Mouse (Mus musculus) left cerebral cortex, postnatal 36 days (tissue): ENCODE measurements around the gene Cckbr. TPM values are rescaled to one million over a fixed set of nuclear protein-coding genes. Genes with fewer than 3 reads are reported as not detected.

ENCODE experiments used
- DNase-seq, 2 experiments: peaks; one replicate each; pipeline ENCODE4 v3.0.0; 2021 to 2022; ENCODE audit warnings: low spot score in 2 of 2, mixed read lengths in 1 of 2
- intact Hi-C: fragments of 180-260 bp; cut with DNase I; formaldehyde crosslinking; loops from one replicate; pipeline ENCODE4 v1.15.1; 2025
- total RNA-seq, 2 experiments: library from RNA; stranded (reverse); gene quantifications; 2 replicates each; pipeline ENCODE4 v1.2.3; 2021

Cckbr gene
- total RNA-seq, 2 experiments from 2014 or later, result 63.2 to 64.3 TPM

DNA sequence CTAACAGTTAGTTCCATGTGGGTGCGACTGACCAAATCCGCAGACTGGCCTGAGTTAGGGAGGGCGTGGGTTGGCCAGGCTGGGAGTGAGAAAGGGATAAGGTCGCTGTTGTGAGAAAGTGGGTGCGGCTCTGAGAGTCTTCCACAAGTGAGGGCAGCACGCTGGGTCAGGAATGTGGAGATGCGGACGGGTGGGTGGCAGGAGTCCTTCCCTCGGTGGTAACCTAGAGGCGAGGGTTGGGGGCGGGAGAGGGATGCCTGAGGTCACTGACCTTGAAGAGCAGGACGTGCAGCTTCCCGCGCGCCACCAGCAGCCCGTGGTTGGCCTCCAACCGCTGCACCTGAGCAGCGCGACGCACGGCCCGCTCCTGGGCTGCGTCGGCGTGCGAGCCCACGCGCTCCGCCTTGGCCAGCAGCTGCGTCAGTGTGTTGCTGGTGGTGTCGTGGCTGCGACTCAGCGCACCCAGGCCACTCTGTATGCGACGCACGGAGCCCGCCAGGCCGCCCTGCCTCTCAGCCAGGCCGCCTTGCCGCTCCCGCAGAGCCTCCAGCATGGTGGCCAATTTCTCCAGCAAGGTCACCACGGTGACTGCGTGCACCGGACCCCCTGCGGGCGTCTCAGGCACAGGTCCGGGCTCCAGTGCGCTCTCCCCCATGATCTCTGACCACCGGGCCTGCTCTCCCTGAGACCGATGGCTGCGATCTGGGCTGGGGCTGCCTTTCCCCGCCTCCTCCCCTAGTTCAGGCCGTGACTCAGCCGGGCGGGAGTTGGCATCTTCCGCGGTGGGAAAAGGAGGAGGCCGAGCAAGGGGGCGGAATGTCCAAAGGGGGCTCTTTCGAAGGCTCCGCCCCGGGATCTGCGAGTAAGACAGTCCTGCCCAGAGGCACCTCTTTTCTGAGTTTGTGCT is 56.2 kb downstream of the Cckbr start, which contains the start of gene Cavin3:
TSS of gene Cavin3 (minus strand) at position 796 of the 907 bp plus-strand sequence.
- intact Hi-C loops, result no loop called here
- DNase-seq, result peak; percentile 76 to 79

DNA sequence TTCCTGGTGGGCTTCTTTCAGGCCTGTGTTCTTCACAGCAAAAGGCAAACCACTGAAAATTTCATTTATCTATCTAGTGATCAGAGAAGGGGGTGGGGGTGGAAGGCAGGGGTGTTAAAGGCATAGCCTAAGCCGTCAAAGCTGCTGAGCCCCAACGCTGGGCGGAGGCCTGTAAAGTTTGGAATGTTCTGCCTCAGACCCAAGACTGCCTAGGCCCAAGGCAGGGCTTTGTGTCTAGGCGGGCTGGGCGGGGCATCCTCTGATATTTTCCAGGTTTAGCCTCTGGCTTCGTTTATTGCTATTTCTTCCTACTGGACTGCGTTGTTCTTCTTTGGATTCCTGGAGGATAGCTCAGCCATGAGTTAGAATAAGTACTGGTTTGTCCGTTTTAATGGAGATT is 56.9 kb downstream of the Cckbr start:
- intact Hi-C loops, result no loop called here
- DNase-seq, result no peak

DNA sequence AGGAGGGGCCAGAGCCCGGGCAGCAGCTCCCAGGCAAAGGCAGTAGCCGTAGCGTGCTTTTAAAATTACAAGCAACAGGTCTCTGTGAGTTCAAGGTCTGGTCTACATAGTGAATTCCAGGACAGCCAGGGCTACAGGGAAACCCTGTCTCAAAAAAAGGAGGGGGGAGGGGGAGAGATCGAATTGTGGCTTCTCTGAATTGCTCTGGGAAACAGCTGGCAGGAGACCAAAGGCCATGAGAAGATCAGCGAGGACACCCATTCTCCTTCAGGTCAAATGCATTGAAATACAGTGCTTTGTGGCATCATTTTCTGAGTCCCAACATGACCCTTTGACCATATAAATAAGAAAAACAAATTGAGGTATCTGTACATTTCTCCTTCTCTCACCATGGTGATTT is 59.5 kb downstream of the Cckbr start:
- intact Hi-C loops, result no loop called here
- no peak for DNase-seq

DNA sequence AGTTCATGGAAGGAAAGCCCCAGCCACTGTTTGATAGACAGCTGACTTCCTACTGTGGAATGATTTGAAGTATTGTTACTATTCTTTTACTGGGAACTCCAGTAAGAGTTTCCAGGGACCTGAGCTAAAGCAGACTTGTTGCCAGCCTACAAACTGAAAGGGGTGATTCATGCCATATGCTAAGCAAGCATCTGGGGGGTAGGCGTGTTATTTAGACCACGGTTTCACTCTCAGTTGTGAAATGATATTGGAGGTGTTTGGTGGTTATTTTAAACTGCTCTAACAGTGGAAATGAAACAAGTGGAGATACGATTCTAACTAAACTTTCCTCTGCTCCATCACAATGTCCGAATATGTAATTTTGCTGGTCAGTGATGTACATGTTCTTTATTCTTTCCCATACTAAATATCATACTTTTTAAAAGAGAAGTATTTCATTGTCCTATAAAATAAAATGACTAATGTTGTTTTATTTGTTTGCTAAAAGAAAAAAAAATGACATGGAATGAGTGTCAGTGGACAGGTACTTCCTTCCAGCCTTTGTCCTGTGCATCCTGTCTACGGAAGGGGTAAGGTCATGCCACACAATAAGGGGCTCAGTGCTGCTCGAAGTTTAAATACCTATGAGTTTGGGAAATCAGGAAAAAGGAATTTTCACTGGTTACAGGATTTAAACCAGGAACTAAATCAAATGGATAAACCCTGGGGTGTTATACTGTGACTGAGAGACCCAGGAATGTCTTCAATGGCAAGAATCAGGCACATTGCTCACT is 61.8 kb downstream of the Cckbr start:
- peak; percentile 80 to 81 for DNase-seq
- intact Hi-C loops, result loop anchor here (2.0 kb wide), 1 partner anchor 32 kb away; no protein-coding TSS in a partner anchor

DNA sequence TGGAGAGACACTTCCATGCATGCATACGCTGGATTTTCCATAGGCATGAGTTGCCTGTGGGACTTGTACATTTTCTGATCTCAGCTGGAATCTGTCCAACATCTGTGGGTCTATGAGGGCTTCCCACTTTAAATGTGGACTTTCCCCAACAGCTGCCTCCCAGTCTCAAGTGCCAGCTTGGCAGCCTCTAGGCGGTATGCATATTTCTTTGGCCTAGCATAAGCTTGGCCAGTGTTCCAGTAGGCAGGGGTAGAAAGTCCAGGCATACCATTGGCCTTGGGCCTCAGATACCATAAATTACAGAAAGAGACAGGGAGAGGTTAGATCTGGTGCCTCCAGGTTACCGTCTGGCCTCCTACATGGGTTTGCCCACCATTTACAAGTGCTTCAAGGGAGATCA is 72.3 kb downstream of the Cckbr start:
- DNase-seq, result peak in 1 of 2 experiments; percentile 1
- intact Hi-C loops, result no loop called here

DNA sequence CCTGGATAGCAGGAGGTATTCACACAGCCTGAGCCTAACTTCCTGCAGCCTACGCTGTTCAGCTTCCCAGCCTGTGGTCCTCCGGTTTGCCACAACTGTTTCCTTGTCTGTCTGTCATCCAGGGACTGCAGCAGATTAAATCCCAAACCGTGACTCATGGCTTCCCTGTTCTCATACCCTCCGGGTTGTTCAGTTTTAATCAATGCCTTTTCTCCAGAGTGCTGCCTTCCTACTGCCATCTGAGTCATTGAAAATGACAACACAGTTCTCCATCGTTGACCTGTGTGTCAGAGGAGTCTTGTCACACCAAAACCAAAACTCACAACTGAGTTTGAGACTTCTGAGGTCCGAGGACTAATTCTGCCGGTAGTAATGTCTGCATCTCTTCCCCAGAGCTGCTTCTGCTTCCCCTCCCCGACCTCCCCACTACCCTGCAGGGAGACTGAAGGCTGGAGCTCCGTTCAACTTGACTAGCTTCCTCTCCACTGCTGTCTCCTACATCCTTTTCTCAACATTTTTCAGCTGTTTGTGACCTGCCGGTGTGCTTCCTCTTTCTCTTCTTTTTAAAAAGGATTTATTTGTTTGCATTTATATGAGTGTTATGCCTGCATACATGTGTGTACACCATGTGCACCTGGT is 73.4 kb downstream of the Cckbr start:
- intact Hi-C loops, result no loop called here
- DNase-seq, result peak in 1 of 2 experiments; percentile 3

DNA sequence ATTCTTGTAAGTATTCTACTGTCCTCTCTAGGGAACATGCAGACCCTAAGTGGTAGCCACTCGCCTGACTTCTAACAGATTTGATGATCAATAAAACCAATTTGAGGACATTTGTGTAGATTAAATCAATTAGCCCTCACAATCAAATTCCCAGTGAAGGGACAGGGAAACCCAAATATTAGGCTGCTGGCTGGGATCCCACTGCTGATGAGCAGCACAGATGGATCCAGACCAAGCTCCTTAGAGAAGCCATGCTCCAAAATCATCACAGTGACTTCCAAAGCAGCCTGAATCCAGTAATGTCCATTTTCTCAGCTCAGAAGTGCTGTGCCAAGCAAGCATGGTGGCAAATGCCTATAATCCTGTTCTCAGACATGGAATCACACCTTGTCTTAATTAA is 74.1 kb downstream of the Cckbr start:
- peak in 1 of 2 experiments; percentile 1 for DNase-seq
- intact Hi-C loops, result no loop called here

DNA sequence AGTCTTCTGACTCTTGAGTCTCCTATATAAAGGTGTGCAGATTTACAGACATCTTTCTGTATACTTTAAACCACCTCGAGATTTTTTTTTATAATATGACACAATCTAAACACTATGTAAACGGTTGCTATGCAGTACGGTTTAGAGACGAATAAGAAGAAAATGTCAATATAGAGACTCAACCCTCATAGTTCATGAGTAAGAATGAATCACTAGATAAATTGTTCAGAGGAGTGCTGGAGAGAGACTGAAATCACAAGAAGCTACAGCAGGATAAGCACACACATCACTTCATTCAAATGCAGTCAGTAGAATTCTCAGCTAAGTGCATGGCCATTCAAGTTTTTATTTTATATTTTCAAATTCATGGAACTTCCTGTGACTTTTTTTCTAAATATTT is 76.5 kb downstream of the Cckbr start:
- intact Hi-C loops, result no loop called here
- no peak for DNase-seq

DNA sequence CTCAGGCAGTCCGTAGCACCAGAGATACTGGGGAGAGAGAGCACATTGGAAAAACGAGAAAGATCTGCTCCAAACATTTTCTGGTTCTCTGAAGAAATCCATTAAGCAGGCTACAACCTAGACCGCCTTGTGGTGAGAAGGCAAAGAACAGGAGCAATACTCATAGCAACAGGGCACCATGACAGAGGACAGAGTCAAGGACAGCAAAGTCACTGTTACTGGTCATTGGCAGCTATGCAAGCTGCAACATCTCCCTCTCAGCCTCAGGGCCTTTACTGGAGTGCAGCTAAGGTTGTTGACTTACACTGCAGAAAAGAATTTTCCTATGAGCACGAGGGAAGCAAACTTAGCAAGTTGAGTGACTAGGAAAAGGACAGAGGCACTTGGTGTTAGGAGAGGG is 81.7 kb downstream of the Cckbr start:
- peak in 1 of 2 experiments; percentile 2 for DNase-seq
- intact Hi-C loops, result no loop called here

DNA sequence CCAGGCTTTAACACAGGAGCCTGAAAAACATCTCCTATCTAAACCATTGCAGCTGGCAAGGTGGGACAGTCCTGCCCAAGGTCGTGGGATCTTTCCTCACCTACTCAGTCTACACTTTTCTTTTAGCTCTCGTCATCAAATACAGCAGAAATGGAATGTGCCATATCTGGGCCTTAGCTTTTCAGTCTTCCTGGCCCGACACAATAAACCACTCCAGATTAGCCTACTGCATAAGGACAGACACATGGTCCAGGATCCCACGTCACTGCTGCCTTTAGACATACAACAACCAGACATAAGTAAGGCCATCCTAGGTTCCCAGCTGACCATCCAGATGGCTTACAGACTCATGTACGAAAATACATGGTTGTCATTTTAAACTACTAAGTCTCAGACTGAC is 84.6 kb downstream of the Cckbr start:
- intact Hi-C loops, result no loop called here
- peak in 1 of 2 experiments; percentile 42 for DNase-seq

DNA sequence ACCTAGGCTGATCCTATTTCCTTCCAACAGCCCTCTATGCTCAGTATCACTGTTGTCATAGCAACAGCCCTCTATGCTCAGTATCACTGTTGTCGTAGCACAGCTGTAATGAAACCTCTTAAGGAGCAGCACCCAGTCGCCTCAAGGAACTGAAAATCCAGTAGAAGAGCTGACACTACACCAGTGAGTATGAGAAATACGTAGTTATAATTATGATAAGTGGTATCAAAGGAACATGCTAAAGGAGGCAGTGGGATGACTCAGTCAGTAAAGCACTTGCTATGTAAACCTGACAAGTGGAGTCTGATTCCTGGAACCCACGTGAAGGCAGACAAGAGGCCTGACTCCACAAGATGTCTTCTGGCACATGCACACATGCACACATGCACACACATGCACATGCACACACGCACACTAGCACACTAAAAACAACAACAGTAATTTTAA is 88.3 kb downstream of the Cckbr start:
- DNase-seq, result no peak
- intact Hi-C loops, result no loop called here

DNA sequence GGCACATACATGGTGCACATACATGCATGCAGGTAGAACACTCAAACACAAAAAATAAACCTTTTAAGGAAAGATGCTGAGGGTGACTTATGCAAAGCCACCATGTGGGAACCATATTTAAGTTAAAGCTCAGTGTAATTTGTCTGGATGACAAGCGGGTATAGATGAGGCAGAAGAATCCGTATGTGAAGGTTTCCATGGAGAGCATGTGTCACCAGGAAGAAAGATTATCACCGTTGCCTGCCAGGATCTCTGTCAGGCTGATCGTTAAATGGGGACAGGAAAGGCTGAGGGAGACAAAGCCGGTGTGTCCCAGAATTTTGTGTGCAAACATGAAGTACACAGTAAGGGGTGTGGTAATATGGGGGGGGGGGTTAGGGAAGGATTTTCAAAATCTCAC is 89.0 kb downstream of the Cckbr start:
- intact Hi-C loops, result no loop called here
- DNase-seq, result no peak

DNA sequence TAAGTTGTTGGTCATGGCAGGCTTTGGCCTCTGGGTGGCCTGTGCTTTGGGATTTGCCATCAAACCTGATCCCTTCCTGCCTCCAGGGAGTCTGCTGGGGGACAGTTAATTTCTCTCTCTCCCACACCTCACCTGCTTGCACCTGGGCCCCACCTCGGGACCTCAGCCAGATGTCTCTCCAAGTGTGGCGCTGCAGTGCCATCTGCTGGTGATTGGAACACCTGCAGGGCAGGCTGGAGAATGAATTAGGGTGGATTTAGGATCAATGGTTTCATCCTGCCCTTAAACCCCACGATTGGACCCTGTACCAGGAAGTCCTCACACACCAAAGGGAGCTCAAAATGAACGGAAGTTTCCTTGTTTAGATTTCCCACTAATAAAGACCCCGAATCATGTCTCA is 89.6 kb downstream of the Cckbr start:
- peak; percentile 56 to 65 for DNase-seq
- intact Hi-C loops, result loop anchor here (5.0 kb wide), 2 partner anchors 103 to 343 kb away; no protein-coding TSS in a partner anchor

DNA sequence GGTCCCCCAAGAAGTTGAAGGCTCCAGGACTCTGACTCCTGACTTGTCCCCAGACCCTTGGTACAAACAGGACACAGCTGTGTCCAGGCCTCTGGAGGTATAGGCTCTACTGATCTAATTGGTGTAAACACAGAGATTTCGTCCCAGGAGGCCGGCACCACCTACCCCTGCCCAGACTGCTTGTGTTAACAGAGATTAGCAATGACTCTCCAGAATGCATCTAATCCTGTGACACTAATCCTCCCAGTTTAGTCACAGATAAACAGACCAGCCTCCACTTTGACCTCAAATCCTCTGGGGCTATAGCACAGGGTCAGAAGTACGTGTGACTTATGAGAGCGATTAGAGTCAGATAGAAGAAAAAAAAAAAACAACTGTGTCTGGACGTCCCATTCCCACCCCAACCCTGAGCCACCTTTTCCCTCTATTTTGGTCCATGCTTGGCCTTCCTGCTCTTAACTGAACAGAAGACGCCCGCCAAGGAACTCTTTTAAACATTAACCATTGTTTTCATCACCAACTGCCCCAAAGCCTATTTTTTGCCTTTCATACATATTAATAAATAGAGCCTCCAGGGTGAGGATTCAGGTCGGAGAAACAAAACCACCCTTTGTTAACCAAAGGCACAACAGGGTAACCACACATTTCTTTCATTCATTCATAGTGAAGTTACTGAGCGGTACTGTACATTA is 91.3 kb downstream of the Cckbr start:
- DNase-seq, result no peak
- intact Hi-C loops, result loop anchor here (5.0 kb wide), 2 partner anchors 105 to 345 kb away; no protein-coding TSS in a partner anchor

DNA sequence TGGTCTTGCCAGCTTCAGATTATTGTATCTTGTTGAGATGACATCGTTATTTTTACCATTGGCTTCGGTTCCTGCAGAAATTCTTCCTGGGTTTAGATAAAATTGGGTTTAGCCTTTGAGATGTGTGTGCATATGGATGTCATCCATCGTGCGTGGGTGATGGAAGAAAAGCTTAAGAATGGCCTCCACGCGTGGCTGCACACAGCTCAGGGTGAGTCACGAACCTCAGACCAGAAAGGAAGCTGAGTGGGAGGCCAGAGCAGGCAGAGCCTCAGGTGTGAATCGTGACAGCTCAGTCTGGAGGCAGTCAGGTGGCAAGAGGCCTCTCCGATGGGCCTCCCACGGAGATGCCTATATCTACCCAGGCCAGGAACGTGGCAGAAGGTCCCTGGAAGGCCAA is 93.8 kb downstream of the Cckbr start:
- peak; percentile 84 to 89 for DNase-seq
- intact Hi-C loops, result loop anchor here (2.0 to 5.0 kb wide), 3 partner anchors 33 to 347 kb away; no protein-coding TSS in a partner anchor

DNA sequence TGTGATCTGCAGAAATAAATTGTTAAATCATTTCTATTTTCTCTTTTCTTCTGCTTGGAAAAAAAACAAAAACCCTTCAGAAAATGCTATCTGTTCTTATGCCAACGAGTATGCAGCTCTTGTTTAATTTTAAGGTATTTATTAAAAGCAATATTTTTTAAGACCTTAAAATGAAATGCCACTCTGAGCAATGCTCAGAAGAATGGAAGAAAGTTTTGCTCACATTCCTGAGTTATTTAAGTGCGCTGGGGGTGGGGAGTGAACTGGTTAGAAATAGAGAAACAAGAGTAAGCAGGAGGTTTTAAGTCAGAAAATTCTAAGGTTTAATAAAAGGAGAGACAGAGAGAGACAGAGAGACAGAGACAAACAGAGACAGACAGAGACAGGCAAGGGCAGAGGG is 94.2 kb downstream of the Cckbr start:
- intact Hi-C loops, result loop anchor here (2.0 to 5.0 kb wide), 3 partner anchors 33 to 347 kb away; no protein-coding TSS in a partner anchor
- no peak for DNase-seq

DNA sequence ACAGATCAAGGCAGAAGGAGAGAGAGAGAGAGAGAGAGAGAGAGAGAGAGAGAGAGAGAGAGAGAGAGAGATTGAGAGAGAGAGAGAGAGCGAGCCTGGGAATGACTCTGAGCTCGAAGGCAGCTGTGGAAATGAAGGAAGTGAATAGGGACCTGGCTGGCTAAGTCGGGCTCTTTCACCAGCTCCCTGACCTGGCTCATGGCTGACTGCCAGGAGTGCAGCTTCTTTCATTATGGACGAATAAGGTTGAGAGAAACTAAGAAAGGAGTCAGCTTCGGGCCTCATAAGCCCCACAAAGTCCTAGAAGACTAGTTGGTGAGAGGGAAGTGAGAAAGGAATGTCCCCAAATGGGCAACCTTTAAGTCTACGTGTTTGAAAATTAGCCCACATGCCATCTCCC is 94.7 kb downstream of the Cckbr start:
- no peak for DNase-seq
- intact Hi-C loops, result no loop called here
